Mouse (Mus musculus) brain, embryonic 14.5 days (tissue): Measurements from ENCODE around the gene Osbpl11. TPM values are rescaled to one million over a fixed set of nuclear protein-coding genes. Genes with fewer than 3 reads are reported as not detected.

Experiments used
- DNase-seq: peaks from one replicate; pipeline ENCODE4 v3.0.0-alpha.2; 2011; ENCODE audit warnings: low read depth
- CTCF ChIP-seq: fragments of 200-500 bp; IDR thresholded peaks from 2 replicates; pipeline ENCODE4 v1.5.1; 2012; ENCODE audit warnings: inconsistent platforms, mild to moderate bottlenecking, moderate library complexity, borderline replicate concordance; ENCODE audit not compliant: insufficient read depth, insufficient read length; ENCODE audit errors: extremely low read depth
- POLR2A ChIP-seq: fragments of 200-500 bp; IDR thresholded peaks from 2 replicates; pipeline ENCODE4 v1.6.1; 2012; ENCODE audit warnings: mild to moderate bottlenecking, inconsistent platforms, borderline replicate concordance; ENCODE audit not compliant: poor library complexity, insufficient read depth, insufficient read length, severe bottlenecking; ENCODE audit errors: extremely low read depth
- polyA plus RNA-seq: library from polyadenylated mRNA; depleted of rRNA; stranded (reverse); fragments of >200 nt; gene quantifications from 2 replicates; pipeline ENCODE4 v1.2.3, GENCODE M21; 2012; rRNA removed

Osbpl11 gene
- polyA plus RNA-seq, 1 experiment: 19.7 TPM

DNA sequence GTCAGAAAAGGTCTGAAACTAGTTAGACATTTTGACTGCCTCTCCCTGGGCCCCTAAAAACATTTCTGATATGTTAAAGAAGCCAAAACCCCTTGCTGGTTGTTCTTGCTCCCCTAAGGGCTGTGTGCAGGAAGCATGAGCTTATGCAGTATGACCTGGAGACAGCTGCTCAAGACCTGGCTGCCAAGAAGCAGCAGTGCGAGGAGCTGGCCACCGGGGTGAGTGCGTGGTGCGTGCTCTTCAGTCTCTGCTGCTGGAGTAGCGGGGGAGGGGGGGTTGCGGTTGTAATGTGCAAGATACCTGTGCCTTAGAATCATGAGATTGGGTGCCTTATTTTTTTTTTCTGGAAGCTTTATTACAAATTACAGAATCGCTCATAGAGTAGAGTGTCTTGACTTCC, 105.1 kb downstream of the Osbpl11 start:
- no peak for DNase-seq

DNA sequence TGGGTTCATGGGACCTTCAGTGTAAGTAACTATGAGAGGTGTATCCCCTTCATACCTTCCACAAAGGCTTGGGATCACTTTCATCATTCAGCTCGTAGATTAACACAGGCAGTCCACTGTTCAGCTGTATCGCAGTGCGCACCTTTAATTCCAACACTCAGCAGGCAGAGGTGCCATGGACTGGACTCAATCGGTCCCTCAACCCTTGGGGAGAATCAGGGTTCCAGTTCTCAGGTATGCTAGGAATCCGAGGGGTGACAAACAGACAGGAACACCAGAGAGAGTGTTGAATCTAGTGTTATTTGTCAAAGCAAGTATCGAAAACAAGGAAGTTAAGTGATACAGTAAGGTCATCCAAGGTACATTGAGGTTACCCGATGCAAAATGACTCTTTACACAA, 107.4 kb downstream of the Osbpl11 start:
- no peak for DNase-seq
- TF ChIP-seq POLR2A: no peak
- TF ChIP-seq CTCF: no peak

More for the DNA sequence above, 105.1 kb downstream of the Osbpl11 start:
- no peak for TF ChIP-seq POLR2A
- no peak for TF ChIP-seq CTCF

Other genes with a start within 250 kb of the Osbpl11 start
- 1.4 and 2.7 TPM in 2 replicates for gene Iqcg, start 128.9 kb upstream of the Osbpl11 start, polyA plus RNA-seq
- gene Rpl35a, start 128.6 kb upstream of the Osbpl11 start, polyA plus RNA-seq: 746 and 817 TPM in 2 replicates
- gene Lmln, start 122.5 kb upstream of the Osbpl11 start, polyA plus RNA-seq: 5.8 and 9.6 TPM in 2 replicates
- 25.9 and 40.3 TPM in 2 replicates for gene Snx4, start 66.4 kb downstream of the Osbpl11 start, polyA plus RNA-seq
- 23.7 and 30.8 TPM in 2 replicates for gene Zfp148, start 195.8 kb downstream of the Osbpl11 start, polyA plus RNA-seq